Mouse (Mus musculus) hindbrain, embryonic 13.5 days (tissue): Measurements from ENCODE around the gene Gm19684. TPM values are rescaled to one million over a fixed set of nuclear protein-coding genes. Genes with fewer than 3 reads are reported as not detected.
A peak's percentile ranks its signal among the peaks of the same experiment; 100 is the strongest.
"Not testable (repeated sequence)": the region's sequence is repeated elsewhere in the genome, so short reads cannot be mapped to it uniquely, and the experiment has no call there.

Experiments
- ATAC-seq: fragments of 200-750 bp; cut with Nextera tagmentation; 2 replicates; pipeline ENCODE4 v1.8.0; 2017; ENCODE audit warnings: moderate TSS enrichment; ENCODE audit not compliant: low FRiP score
- H3K27ac ChIP-seq: fragments of 300-500 bp; sonication (generic); 2 replicates; pipeline ENCODE4 v1.5.1; 2015; ENCODE audit warnings: inconsistent platforms, mild to moderate bottlenecking, moderate library complexity
- H3K27me3 ChIP-seq: fragments of 300-500 bp; sonication (generic); 2 replicates; pipeline ENCODE4 v1.6.1; 2015; ENCODE audit warnings: mild to moderate bottlenecking, inconsistent platforms
- H3K36me3 ChIP-seq: fragments of 300-500 bp; sonication (generic); 2 replicates; pipeline ENCODE4 v1.6.1; 2015; ENCODE audit warnings: mild to moderate bottlenecking, inconsistent platforms
- H3K4me1 ChIP-seq: fragments of 300-500 bp; sonication (generic); replicated peaks from 2 replicates; pipeline ENCODE4 v1.6.1; 2015; ENCODE audit warnings: inconsistent platforms
- H3K4me2 ChIP-seq: fragments of 300-500 bp; sonication (generic); 2 replicates; pipeline ENCODE4 v1.6.1; 2015; ENCODE audit warnings: inconsistent platforms, mild to moderate bottlenecking, moderate library complexity
- H3K4me3 ChIP-seq: fragments of 300-500 bp; sonication (generic); 2 replicates; pipeline ENCODE4 v1.5.1; 2015; ENCODE audit warnings: mild to moderate bottlenecking, inconsistent platforms
- H3K9ac ChIP-seq: fragments of 300-500 bp; sonication (generic); 2 replicates; pipeline ENCODE4 v1.6.1; 2015; ENCODE audit warnings: mild to moderate bottlenecking, inconsistent platforms
- H3K9me3 ChIP-seq: fragments of 300-500 bp; sonication (generic); 2 replicates; pipeline ENCODE4 v1.6.1; 2016; ENCODE audit warnings: inconsistent platforms
- WGBS: fragments of 180-500 bp; shearing (Covaris S2); methylation state at CpG from one replicate; pipeline ENCODE4 v1.1.7; 2015; 5-methylcytosine and 5-hydroxymethylcytosine counted together
- polyA plus RNA-seq: library from polyadenylated mRNA; unstranded; fragments of >200 nt; fragmentation: Nextera tagmentation; extraction: Ambion mirVana; gene quantifications from 2 replicates; pipeline ENCODE4 v1.2.1, GENCODE M21; 2015

The Gm19684 gene
- polyA plus RNA-seq, 1 experiment from 2014 or later, result not detected

- H3K36me3 ChIP-seq, result no peaks in the 10 kb centered on the region
- ATAC-seq, result no peak
- 2% methylated on average over 63 of the region's 63 CpGs for WGBS
- peaks cover 77% of the 10 kb centered on the region for H3K27me3 ChIP-seq
- H3K9me3 ChIP-seq, result no peaks in the 10 kb centered on the region
- no peak within 1 kb of the TSS for H3K27ac ChIP-seq
- H3K4me2 ChIP-seq, result peak within 1 kb of the TSS; percentile 41
- peak within 1 kb of the TSS; percentile 26 for H3K4me3 ChIP-seq
- 0 out of 2 replicates have a peak, but pooled peaks cover 10% of the 10 kb centered on the region for H3K4me1 ChIP-seq
- no peak within 1 kb of the TSS for H3K9ac ChIP-seq
Observed at GRCm38 (mm10) chr17:36168039-36168652, 46.7 kb downstream of the Gm19684 start, which contains the start of gene Gm8909. Gene Gm8909, minus strand, starts transcription at chr17:36168537.

GRCm38 (mm10) chr17:36169094-36169493 lies 47.6 kb downstream of the Gm19684 start:
- H3K4me2 ChIP-seq, H3K4me3 ChIP-seq, H3K4me1 ChIP-seq, H3K9ac ChIP-seq, ATAC-seq, H3K9me3 ChIP-seq, H3K36me3 ChIP-seq, H3K27ac ChIP-seq: not testable (repeated sequence)
- WGBS, result 55% methylated on average over 1 of the region's 1 CpGs
- peaks cover 70% of the 10 kb centered on the region for H3K27me3 ChIP-seq

GRCm38 (mm10) chr17:36169753-36170152 lies 48.3 kb downstream of the Gm19684 start:
- no peaks in the 10 kb centered on the region for H3K36me3 ChIP-seq
- 0 out of 2 replicates have a peak, but pooled peaks cover 10% of the 10 kb centered on the region for H3K4me1 ChIP-seq
- no peak overlapping the region for H3K4me3 ChIP-seq
- peaks cover 65% of the 10 kb centered on the region for H3K27me3 ChIP-seq
- no peak overlapping the region for H3K4me2 ChIP-seq
- no peak for ATAC-seq
- H3K9me3 ChIP-seq, result no peaks in the 10 kb centered on the region
- no peak overlapping the region for H3K9ac ChIP-seq
- H3K27ac ChIP-seq, result no peak overlapping the region

- Histone ChIP-seq H3K4me3 (no peak overlapping the region), H3K4me1 (0 out of 2 replicates have a peak, but pooled peaks cover 10% of the 10 kb centered on the region), H3K27ac (no peak overlapping the region), H3K36me3 (no peaks in the 10 kb centered on the region), H3K4me2 (no peak overlapping the region), H3K27me3 (peaks cover 59% of the 10 kb centered on the region), H3K9ac (no peak overlapping the region), H3K9me3 (no peaks in the 10 kb centered on the region)
- 51% methylated on average over 1 of the region's 1 CpGs for WGBS
- ATAC-seq, result no peak
Observed at GRCm38 (mm10) chr17:36170287-36170814, 48.9 kb downstream of the Gm19684 start.

GRCm38 (mm10) chr17:36176132-36176531 lies 54.7 kb downstream of the Gm19684 start:
- not testable (repeated sequence) for H3K9ac ChIP-seq, H3K4me2 ChIP-seq, H3K36me3 ChIP-seq, H3K9me3 ChIP-seq, H3K4me3 ChIP-seq, H3K27ac ChIP-seq, H3K4me1 ChIP-seq, ATAC-seq
- WGBS, result no CpG with 5 or more reads among the region's 2 CpGs
- H3K27me3 ChIP-seq, result peaks cover 32% of the 10 kb centered on the region

GRCm38 (mm10) chr17:36178938-36179337 lies 57.5 kb downstream of the Gm19684 start:
- peak overlapping the region; percentile 35 for H3K4me3 ChIP-seq
- 0 out of 2 replicates have a peak overlapping the region, but pooled peaks have one; percentile 39 for H3K9ac ChIP-seq
- WGBS, result under 1% methylated on average over 40 of the region's 40 CpGs
- ATAC-seq, H3K4me1 ChIP-seq, H3K9me3 ChIP-seq, H3K36me3 ChIP-seq, H3K27ac ChIP-seq: not testable (repeated sequence)
- peak overlapping the region; percentile 55 for H3K4me2 ChIP-seq
- H3K27me3 ChIP-seq, result peaks cover 50% of the 10 kb centered on the region

Other genes with a start within 250 kb of the Gm19684 start
- gene Dhx16, start 241.9 kb upstream of the Gm19684 start, polyA plus RNA-seq, result 28.6 and 35.3 TPM in 2 replicates
- 45.8 and 48.7 TPM in 2 replicates for gene 2310061I04Rik, start 224.2 kb upstream of the Gm19684 start, polyA plus RNA-seq
- gene Atat1, start 211.6 kb upstream of the Gm19684 start, polyA plus RNA-seq, result 434 and 438 TPM in 2 replicates
- gene Mrps18b, start 205.3 kb upstream of the Gm19684 start, polyA plus RNA-seq, result 46.8 and 54.7 TPM in 2 replicates
- gene Ppp1r10, start 205.2 kb upstream of the Gm19684 start, polyA plus RNA-seq, result 46.0 and 47.2 TPM in 2 replicates
- gene Abcf1, start 151.9 kb upstream of the Gm19684 start, polyA plus RNA-seq, result 96.6 and 103 TPM in 2 replicates
- gene Gnl1, start 141.8 kb upstream of the Gm19684 start, polyA plus RNA-seq, result 53.6 and 53.7 TPM in 2 replicates
- 72.8 and 73.5 TPM in 2 replicates for gene Prr3, start 141.4 kb upstream of the Gm19684 start, polyA plus RNA-seq
- gene H2-T24, start 101.1 kb upstream of the Gm19684 start, polyA plus RNA-seq, result 8.8 and 9.5 TPM in 2 replicates
- 3.2 and 3.3 TPM in 2 replicates for gene H2-T23, start 88.8 kb upstream of the Gm19684 start, polyA plus RNA-seq
- gene H2-T22, start 78.9 kb upstream of the Gm19684 start, polyA plus RNA-seq, result 6.7 and 7.0 TPM in 2 replicates
- not detected in 2 replicates for gene Gm6034, start 78.7 kb upstream of the Gm19684 start, polyA plus RNA-seq
- gene Gm11127, start 63.3 kb upstream of the Gm19684 start, polyA plus RNA-seq, result not detected in 2 replicates
- gene Gm7030, start 7.7 kb downstream of the Gm19684 start, polyA plus RNA-seq, result not detected in 2 replicates
- gene Gm8909, start 46.9 kb downstream of the Gm19684 start, polyA plus RNA-seq, result not detected in 2 replicates
- gene H2-T3, start 68.6 kb downstream of the Gm19684 start, polyA plus RNA-seq, result not detected in 2 replicates
- gene Rpp21, start 136.4 kb downstream of the Gm19684 start, polyA plus RNA-seq, result 104 and 122 TPM in 2 replicates
- gene Trim39, start 150.6 kb downstream of the Gm19684 start, polyA plus RNA-seq, result 28.3 and 29.7 TPM in 2 replicates
- gene H2-M10.2, start 164.8 kb downstream of the Gm19684 start, polyA plus RNA-seq, result 0.16 TPM in 1 of 2 replicates, not detected in the other
- not detected in 2 replicates for gene H2-M10.1, start 204.5 kb downstream of the Gm19684 start, polyA plus RNA-seq
- gene H2-M10.3, start 246.7 kb downstream of the Gm19684 start, polyA plus RNA-seq, result not detected in 2 replicates